Mouse (Mus musculus): ENCODE data around the gene Chpt1. TPM values are rescaled to one million over a fixed set of nuclear protein-coding genes. Genes with fewer than 3 reads are reported as not detected.
"Not testable (repeated sequence)": the region's sequence is repeated elsewhere in the genome, so short reads cannot be mapped to it uniquely, and the experiment has no call there.

The Chpt1 gene
- 46.3 and 92.9 TPM in 2 replicates for polyA plus RNA-seq (2011; ENCODE audit: insufficient read length, low read depth, missing spikeins)

DNA sequence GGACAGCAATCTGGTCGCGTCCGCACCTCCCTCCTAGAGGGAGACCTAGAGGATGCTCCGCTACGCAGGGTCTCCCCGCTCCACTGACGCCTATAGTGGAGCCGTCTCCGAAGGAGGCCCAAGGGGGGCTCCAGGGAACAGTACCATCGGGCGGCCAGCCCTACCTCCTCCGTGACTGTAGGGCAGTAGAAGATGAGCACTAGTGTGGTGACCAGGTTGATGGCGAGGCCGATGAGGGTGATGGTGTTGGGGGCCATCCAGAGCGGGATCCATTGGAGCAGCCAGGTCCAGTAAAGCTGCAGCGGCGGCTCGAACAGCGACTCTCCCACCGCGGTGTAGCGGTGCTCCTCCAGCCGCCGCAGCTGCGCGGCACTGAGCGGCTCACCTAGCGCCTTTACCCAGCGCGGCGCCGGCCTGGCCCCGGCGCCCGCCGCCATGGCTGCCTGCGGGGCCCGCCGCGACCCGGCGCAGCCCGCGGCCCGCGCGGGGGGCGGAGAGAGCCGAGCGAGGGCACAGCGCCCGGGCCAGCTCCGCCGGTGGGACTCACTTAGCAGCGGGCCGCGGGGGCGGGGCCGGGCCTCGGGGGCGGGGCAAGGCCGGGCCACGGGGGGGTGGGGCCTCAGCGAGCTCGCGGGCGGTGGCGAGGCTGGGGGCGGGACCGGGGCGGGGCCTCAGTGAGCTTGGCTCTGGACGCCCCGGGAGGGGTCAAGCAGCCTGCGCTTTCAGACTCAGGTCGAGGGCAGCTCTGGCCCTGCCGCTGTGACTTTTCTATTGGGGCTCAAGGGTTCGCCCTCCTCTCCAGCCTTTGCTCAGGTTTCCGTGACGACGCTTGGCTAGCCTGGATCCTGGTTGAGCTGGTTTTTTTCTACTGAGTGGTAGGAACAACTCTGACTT is at the start of gene Chpt1:
Gene Chpt1, minus strand, starts transcription at position 653 of the 894 bp plus-strand sequence.
- peak; percentile 64 for TF ChIP-seq POLR2A (IDR thresholded peaks at IDR 0.05; ENCODE audit: low read depth, low read length)
- TF ChIP-seq CTCF (IDR thresholded peaks at IDR 0.05; ENCODE audit: borderline replicate concordance, insufficient read depth, low read length) = no peak
- H3K4me3 ChIP-seq (ENCODE audit: insufficient read depth, low read length) = peak within 1 kb of the TSS; percentile 81
- no peak within 1 kb of the TSS; the same call in 1 of the 2 replicates for H3K27ac ChIP-seq (ENCODE audit: insufficient read depth, low read length)
- H3K4me1 ChIP-seq (ENCODE audit: control insufficient read depth, insufficient read depth, low read length) = no peaks in the 10 kb centered on the region; the same call in 1 of the 2 replicates

DNA sequence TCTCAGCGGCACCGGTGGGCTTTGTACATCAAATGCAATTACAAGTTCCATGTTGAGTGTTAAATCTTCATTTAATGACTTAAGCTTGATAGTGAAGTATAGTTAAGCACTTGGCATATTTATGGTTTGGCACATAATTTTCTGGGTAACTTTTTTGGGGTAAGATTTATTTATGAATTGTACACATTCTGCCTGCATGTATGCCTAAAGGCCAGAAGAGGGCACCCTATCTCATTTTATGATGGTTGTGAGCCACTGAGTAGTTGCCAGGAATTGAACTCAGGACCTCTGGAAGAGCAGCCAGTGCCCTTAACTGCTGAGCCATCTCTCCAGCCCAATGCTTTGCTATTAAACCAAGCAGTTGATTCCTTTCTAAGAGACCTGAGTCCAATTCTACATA is 48.9 kb upstream of the Chpt1 start:
- TF ChIP-seq POLR2A (IDR thresholded peaks at IDR 0.05; ENCODE audit: low read depth, low read length) (no peak), CTCF (IDR thresholded peaks at IDR 0.05; ENCODE audit: borderline replicate concordance, insufficient read depth, low read length) (no peak)
- H3K4me3 ChIP-seq (ENCODE audit: insufficient read depth, low read length) = no peak overlapping the region
- no peaks in the 10 kb centered on the region for H3K4me1 ChIP-seq (ENCODE audit: control insufficient read depth, insufficient read depth, low read length)
- no peak overlapping the region for H3K27ac ChIP-seq (ENCODE audit: insufficient read depth, low read length)

DNA sequence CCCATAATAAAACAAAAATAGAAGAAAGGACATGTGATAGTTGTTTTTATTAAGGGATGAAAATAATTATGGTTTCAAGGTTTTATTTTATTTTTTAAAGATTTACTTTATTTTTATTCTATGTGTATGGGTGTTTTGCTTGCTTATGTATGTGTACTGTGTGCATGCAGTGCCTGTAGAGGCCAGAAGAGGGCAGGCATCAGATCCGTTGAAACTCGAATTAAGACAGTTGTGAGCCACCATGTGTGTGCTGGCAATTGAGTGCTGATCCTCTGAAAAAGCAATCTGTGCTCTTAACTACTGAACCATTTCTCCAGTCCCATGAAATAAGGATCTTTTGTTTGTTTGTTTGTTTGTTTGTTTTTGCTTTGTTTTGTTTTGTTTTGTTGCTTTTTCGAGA is 46.4 kb upstream of the Chpt1 start:
- no peak overlapping the region for H3K4me3 ChIP-seq (ENCODE audit: insufficient read depth, low read length)
- H3K27ac ChIP-seq (ENCODE audit: insufficient read depth, low read length) = no peak overlapping the region
- H3K4me1 ChIP-seq (ENCODE audit: control insufficient read depth, insufficient read depth, low read length) = no peaks in the 10 kb centered on the region
- TF ChIP-seq POLR2A (IDR thresholded peaks at IDR 0.05; ENCODE audit: low read depth, low read length) (no peak), CTCF (IDR thresholded peaks at IDR 0.05; ENCODE audit: borderline replicate concordance, insufficient read depth, low read length) (no peak)

DNA sequence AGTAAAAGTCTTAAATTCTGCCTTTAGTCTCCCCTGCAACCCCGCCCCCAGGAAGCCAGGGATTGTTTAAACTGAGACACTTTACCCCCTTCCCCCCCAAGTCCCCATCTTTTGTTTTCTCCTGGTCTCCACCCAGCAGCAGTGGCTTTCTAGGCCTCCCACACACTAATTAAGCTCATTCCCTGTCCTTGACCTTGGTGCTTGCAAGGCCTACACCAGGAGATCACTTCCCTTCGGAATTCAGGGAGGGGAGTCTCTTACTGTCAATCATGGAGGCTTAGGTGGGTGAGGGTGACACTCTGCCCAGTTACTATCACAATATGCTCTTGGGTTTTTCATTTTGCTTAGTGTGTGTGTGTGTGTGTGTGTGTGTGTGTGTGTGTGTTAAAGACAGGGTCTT is 43.8 kb upstream of the Chpt1 start:
- TF ChIP-seq POLR2A (IDR thresholded peaks at IDR 0.05; ENCODE audit: low read depth, low read length) (no peak), CTCF (IDR thresholded peaks at IDR 0.05; ENCODE audit: borderline replicate concordance, insufficient read depth, low read length) (no peak)
- Histone ChIP-seq H3K27ac (ENCODE audit: insufficient read depth, low read length) (no peak overlapping the region), H3K4me1 (ENCODE audit: control insufficient read depth, insufficient read depth, low read length) (no peaks in the 10 kb centered on the region), H3K4me3 (ENCODE audit: insufficient read depth, low read length) (no peak overlapping the region)

DNA sequence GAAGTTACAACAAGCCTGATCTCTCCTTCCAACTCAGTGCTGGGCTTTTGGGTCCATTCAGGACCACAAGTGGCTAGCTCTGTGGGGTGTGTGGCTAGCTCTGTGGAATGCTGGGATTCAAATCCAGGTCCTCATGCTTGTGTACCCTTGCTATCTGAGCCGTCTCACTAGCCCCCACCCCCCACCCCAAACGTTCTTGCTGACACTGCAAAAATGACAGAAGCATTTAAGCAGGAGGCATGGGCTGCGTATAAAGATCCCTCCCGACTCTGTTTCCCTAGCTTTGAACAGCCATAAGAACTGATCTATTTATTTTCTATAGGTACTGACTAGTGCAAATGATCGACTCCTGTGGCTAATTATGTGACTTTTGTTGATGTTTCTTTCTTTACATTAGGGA is 26.8 kb upstream of the Chpt1 start:
- Histone ChIP-seq H3K4me3 (ENCODE audit: insufficient read depth, low read length) (no peak overlapping the region), H3K4me1 (ENCODE audit: control insufficient read depth, insufficient read depth, low read length) (no peaks in the 10 kb centered on the region), H3K27ac (ENCODE audit: insufficient read depth, low read length) (no peak overlapping the region)
- TF ChIP-seq POLR2A (IDR thresholded peaks at IDR 0.05; ENCODE audit: low read depth, low read length) (no peak), CTCF (IDR thresholded peaks at IDR 0.05; ENCODE audit: borderline replicate concordance, insufficient read depth, low read length) (no peak)

DNA sequence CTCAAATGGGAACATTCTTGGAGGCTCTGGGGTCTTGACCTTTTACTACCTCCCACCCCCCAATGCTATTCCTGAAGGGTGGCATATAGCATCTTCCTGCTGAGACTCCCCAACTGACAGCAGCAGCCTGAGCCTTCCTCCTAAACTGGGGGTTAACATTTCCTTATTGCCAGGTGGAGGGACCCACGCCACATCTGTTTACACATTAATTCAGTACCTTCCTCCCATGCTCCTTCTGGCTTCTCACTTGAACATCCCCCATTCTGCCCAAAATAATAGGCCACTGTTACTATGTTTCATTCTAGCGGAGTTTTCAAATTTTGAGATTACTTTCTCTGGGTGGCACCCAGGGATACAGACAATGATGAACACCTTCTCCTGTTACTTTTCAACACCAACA is 20.1 kb upstream of the Chpt1 start:
- no peak overlapping the region for H3K4me3 ChIP-seq (ENCODE audit: insufficient read depth, low read length)
- TF ChIP-seq POLR2A (IDR thresholded peaks at IDR 0.05; ENCODE audit: low read depth, low read length) = no peak
- no peak for TF ChIP-seq CTCF (IDR thresholded peaks at IDR 0.05; ENCODE audit: borderline replicate concordance, insufficient read depth, low read length)

DNA sequence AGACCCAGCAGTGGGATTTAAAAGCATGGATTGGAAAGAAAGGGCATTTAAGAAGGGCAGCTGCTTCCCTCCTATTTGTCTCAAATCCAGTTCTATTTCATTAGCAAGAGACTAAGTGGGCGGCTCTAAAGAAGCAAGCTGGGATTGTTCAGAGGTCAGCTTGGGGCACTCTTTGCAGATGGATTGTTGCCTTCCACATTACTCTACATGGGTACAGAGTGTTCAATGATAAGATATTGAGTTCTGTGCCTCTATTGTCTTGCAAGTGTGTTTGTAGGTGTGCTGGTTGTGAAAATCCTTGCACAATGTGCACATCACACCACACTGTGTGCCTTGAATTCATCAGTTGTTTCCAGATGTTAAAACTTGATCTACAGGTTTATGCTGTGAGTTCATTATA is 19.3 kb upstream of the Chpt1 start:
- no peak overlapping the region for H3K27ac ChIP-seq (ENCODE audit: insufficient read depth, low read length)
- H3K4me1 ChIP-seq (ENCODE audit: control insufficient read depth, insufficient read depth, low read length) = no peaks in the 10 kb centered on the region
- TF ChIP-seq CTCF (IDR thresholded peaks at IDR 0.05; ENCODE audit: borderline replicate concordance, insufficient read depth, low read length) = no peak
- no peak for TF ChIP-seq POLR2A (IDR thresholded peaks at IDR 0.05; ENCODE audit: low read depth, low read length)
- no peak overlapping the region for H3K4me3 ChIP-seq (ENCODE audit: insufficient read depth, low read length)

More for the DNA sequence above, 20.1 kb upstream of the Chpt1 start:
- no peak overlapping the region for H3K27ac ChIP-seq (ENCODE audit: insufficient read depth, low read length)
- no peaks in the 10 kb centered on the region for H3K4me1 ChIP-seq (ENCODE audit: control insufficient read depth, insufficient read depth, low read length)

DNA sequence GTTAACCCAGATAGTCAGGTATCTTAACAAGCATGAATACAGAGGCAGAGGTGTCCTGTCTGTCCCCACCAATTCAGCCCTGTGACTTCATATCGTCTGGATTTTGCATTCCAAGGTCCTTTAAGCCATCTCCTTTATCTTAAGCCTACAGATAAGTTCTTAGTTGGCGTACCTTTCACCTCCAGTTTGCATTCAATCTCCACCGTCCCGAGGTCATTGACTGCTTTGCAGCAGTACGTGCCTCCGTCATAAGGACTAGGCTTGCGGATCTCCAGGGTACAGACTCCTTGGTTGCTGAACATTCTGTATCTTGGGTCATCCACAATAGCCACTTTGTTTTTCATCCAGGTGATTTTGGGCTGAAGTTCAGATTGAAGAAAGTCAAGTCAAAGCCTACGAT is 18.9 kb upstream of the Chpt1 start:
- H3K27ac ChIP-seq (ENCODE audit: insufficient read depth, low read length) = no peak overlapping the region
- TF ChIP-seq CTCF (IDR thresholded peaks at IDR 0.05; ENCODE audit: borderline replicate concordance, insufficient read depth, low read length) (no peak), POLR2A (IDR thresholded peaks at IDR 0.05; ENCODE audit: low read depth, low read length) (no peak)
- H3K4me3 ChIP-seq (ENCODE audit: insufficient read depth, low read length) = no peak overlapping the region
- H3K4me1 ChIP-seq (ENCODE audit: control insufficient read depth, insufficient read depth, low read length) = no peaks in the 10 kb centered on the region

DNA sequence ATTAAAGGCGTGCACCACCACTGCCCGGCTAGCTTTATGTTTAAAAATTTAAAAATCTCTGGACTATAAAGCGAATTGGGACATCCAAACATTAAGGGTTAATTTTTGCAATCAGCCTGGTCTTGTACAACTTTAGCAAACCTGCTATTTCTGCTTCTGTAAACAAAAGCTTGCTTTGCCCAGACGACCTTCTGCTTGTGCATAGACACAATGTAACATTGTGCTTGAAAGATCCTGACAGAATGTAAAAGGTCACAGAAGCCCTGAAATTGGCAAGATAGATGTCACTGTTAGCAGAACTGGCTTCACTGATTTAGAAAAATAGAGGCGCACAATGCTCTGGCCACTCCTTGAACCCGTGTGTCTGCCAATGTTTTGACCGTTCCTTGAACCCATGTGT is 11.2 kb upstream of the Chpt1 start:
- not testable (repeated sequence) for H3K4me3 ChIP-seq (ENCODE audit: insufficient read depth, low read length); H3K4me1 ChIP-seq (ENCODE audit: control insufficient read depth, insufficient read depth, low read length); H3K27ac ChIP-seq (ENCODE audit: insufficient read depth, low read length)

DNA sequence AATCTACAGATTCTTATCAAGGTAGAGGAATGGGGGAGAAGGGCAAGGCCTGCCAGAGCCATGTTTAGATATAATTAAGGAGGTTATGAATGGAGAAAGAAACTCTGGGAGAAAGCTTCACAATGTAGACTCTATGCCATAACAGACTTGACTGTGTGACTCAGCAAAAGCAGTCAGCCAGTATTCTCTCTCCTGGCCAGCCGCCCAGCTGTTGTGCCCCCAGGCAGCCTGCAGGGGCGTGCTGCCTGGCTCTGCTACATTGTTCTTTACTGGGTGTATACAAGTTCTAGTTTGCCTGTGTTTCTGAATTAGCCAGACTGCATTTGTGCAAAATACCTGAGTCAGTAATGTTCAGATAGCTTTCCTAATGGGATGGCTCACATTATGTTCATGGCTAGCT is 10.6 kb upstream of the Chpt1 start:
- H3K4me3 ChIP-seq (ENCODE audit: insufficient read depth, low read length) = no peak overlapping the region
- TF ChIP-seq POLR2A (IDR thresholded peaks at IDR 0.05; ENCODE audit: low read depth, low read length) = no peak
- TF ChIP-seq CTCF (IDR thresholded peaks at IDR 0.05; ENCODE audit: borderline replicate concordance, insufficient read depth, low read length) = no peak
- H3K27ac ChIP-seq (ENCODE audit: insufficient read depth, low read length) = no peak overlapping the region
- no peaks in the 10 kb centered on the region; the same call in 1 of the 2 replicates for H3K4me1 ChIP-seq (ENCODE audit: control insufficient read depth, insufficient read depth, low read length)

Measured in embryonic fibroblast, embryonic 13.5 days (primary cell).